In genomic region chr11:4862730-4863129, GRCm38 (mm10) we compare ENCODE assay signal across 28 mouse cellular contexts. TPM values are rescaled to one million over a fixed set of nuclear protein-coding genes. Genes with fewer than 3 reads are reported as not detected.
DNase-seq lines count a peak whose midpoint lies in the region; ATAC-seq and TF ChIP-seq lines count a peak whose summit lies in the region.
"Had no signal": no experiment of that assay in that cellular context is flagged by ENCODE, and none has a peak within 500 bp of the region (broad histone marks: within the 10 kb centered on the region; RNA-seq: fewer than 3 reads in every experiment).

No protein-coding gene starts in this region.

- TF ChIP-seq CTCF in E14TG2a.4 (conservative IDR thresholded peaks at IDR 0.05; ENCODE audit: low read length) = no peak

- H3K4me1 ChIP-seq in E14TG2a.4 (replicated peaks; ENCODE audit: low read depth, low read length) = peaks cover 64% of the 10 kb centered on the region
- H3K4me1 ChIP-seq in embryonic facial prominence, embryonic 10.5 days = peaks cover 20% of the 10 kb centered on the region
- H3K4me1 ChIP-seq in limb, embryonic 13.5 days = peaks cover 21% of the 10 kb centered on the region
- no peaks in the 10 kb centered on the region for H3K4me1 ChIP-seq in forebrain, embryonic 11.5 days (replicated peaks; ENCODE audit: control insufficient read depth, insufficient read depth, low read length)
- H3K4me1 ChIP-seq: forebrain, embryonic 13.5 days; heart, embryonic 15.5 days; hindbrain, embryonic 13.5 days; intestine, embryonic 15.5 days had no signal

- H3K4me2 ChIP-seq in limb, embryonic 13.5 days (replicated peaks) = no peak overlapping the region
- no peak overlapping the region for H3K4me2 ChIP-seq in forebrain, embryonic 11.5 days (ENCODE audit: low read depth, low read length, severe bottlenecking)
- H3K4me2 ChIP-seq: forebrain, embryonic 13.5 days; heart, embryonic 12.5 days; heart, embryonic 15.5 days; hindbrain, embryonic 13.5 days; intestine, embryonic 15.5 days had no signal

- 95% methylated on average over 1 of the region's 1 CpGs for WGBS in embryonic facial prominence, embryonic 10.5 days
- 90% methylated on average over 1 of the region's 1 CpGs for WGBS in limb, embryonic 13.5 days
- WGBS in forebrain, embryonic 11.5 days = 90% methylated on average over 1 of the region's 1 CpGs

- ATAC-seq in limb, embryonic 13.5 days (ENCODE audit: low FRiP score, low read depth) = no peak
- no peak for ATAC-seq in forebrain, embryonic 11.5 days (replicated peaks; ENCODE audit: low FRiP score)
- ATAC-seq: forebrain, embryonic 13.5 days; forebrain, embryonic 16.5 days; hindbrain, embryonic 16.5 days; intestine, embryonic 15.5 days had no signal

- no peaks in the 10 kb centered on the region for H3K36me3 ChIP-seq in E14TG2a.4 (ENCODE audit: insufficient read depth, low read length)
- no peaks in the 10 kb centered on the region for H3K36me3 ChIP-seq in embryonic facial prominence, embryonic 10.5 days (replicated peaks)
- no peaks in the 10 kb centered on the region for H3K36me3 ChIP-seq in limb, embryonic 13.5 days
- H3K36me3 ChIP-seq in forebrain, embryonic 11.5 days (ENCODE audit: control insufficient read depth, insufficient read depth, low read length) = no peaks in the 10 kb centered on the region
- H3K36me3 ChIP-seq: heart, embryonic 12.5 days; heart, embryonic 15.5 days; hindbrain, embryonic 10.5 days; hindbrain, embryonic 13.5 days; intestine, embryonic 15.5 days had no signal

- H3K9ac ChIP-seq in limb, embryonic 13.5 days = no peak overlapping the region
- no peak overlapping the region for H3K9ac ChIP-seq in forebrain, embryonic 11.5 days (ENCODE audit: low read length)
- H3K9ac ChIP-seq: forebrain, embryonic 13.5 days; heart, embryonic 12.5 days; heart, embryonic 15.5 days; hindbrain, embryonic 13.5 days; intestine, embryonic 15.5 days had no signal

- H3K27me3 ChIP-seq in E14TG2a.4 (ENCODE audit: insufficient read depth, low read length) = no peaks in the 10 kb centered on the region; the same call in 1 of the 2 replicates
- H3K27me3 ChIP-seq in embryonic facial prominence, embryonic 10.5 days (replicated peaks; ENCODE audit: low read depth, poor library complexity, severe bottlenecking) = no peaks in the 10 kb centered on the region
- H3K27me3 ChIP-seq in limb, embryonic 13.5 days = no peaks in the 10 kb centered on the region
- H3K27me3 ChIP-seq in forebrain, embryonic 11.5 days (ENCODE audit: control insufficient read depth, insufficient read depth, low read length) = no peaks in the 10 kb centered on the region
- H3K27me3 ChIP-seq: CH12.LX; forebrain, embryonic 13.5 days; heart, embryonic 12.5 days; heart, embryonic 15.5 days; hindbrain, embryonic 13.5 days; intestine, embryonic 15.5 days had no signal

- H3K27ac ChIP-seq in embryonic facial prominence, embryonic 10.5 days (replicated peaks) = peak overlapping the region; percentile 81
- H3K27ac ChIP-seq in limb, embryonic 13.5 days = peak overlapping the region; percentile 88; the same call in 1 of the 2 replicates
- no peak overlapping the region for H3K27ac ChIP-seq in forebrain, embryonic 11.5 days (ENCODE audit: low read depth, low read length)
- H3K27ac ChIP-seq: forebrain, embryonic 13.5 days; heart, embryonic 15.5 days; hindbrain, embryonic 10.5 days; hindbrain, embryonic 13.5 days; intestine, embryonic 15.5 days had no signal

- H3K9me3 ChIP-seq in E14TG2a.4 (ENCODE audit: low read length) = no peaks in the 10 kb centered on the region
- no peaks in the 10 kb centered on the region for H3K9me3 ChIP-seq in embryonic facial prominence, embryonic 10.5 days
- no peaks in the 10 kb centered on the region for H3K9me3 ChIP-seq in limb, embryonic 13.5 days
- no peaks in the 10 kb centered on the region for H3K9me3 ChIP-seq in forebrain, embryonic 11.5 days (ENCODE audit: control insufficient read depth, low read length)
- H3K9me3 ChIP-seq: forebrain, embryonic 13.5 days; heart, embryonic 12.5 days; heart, embryonic 15.5 days; hindbrain, embryonic 10.5 days; hindbrain, embryonic 13.5 days; intestine, embryonic 15.5 days had no signal

- DNase-seq in ES-CJ7 (ENCODE audit: low read depth, low spot score) = peak; percentile 63
- DNase-seq in embryonic facial prominence, embryonic 10.5 days (ENCODE audit: low spot score) = no peak
- no peak for DNase-seq in kidney, postnatal 14 days
- DNase-seq in forebrain, embryonic 11.5 days (ENCODE audit: low spot score) = no peak
- no peak for DNase-seq in right cerebral cortex, postnatal 4 days
- DNase-seq: adrenal gland, postnatal 10 days; adrenal gland, postnatal 36 days; B cell, adult 2 months; cerebellum, adult 18-20 months; cerebellum, adult 9-11 months; cerebellum, postnatal 25 days; gastrocnemius, postnatal 10 days; gastrocnemius, postnatal 36 days; heart, postnatal 10 days; heart, postnatal 36 days; kidney, adult 11 months had no signal

- peak overlapping the region; percentile 18; the same call in 1 of the 2 replicates for H3K4me3 ChIP-seq in E14TG2a.4 (replicated peaks; ENCODE audit: low read length)
- no peak overlapping the region for H3K4me3 ChIP-seq in embryonic facial prominence, embryonic 10.5 days
- no peak overlapping the region for H3K4me3 ChIP-seq in limb, embryonic 13.5 days
- no peak overlapping the region for H3K4me3 ChIP-seq in forebrain, embryonic 11.5 days (ENCODE audit: low read depth, low read length)
- H3K4me3 ChIP-seq: erythroblast, embryonic 14.5 days; forebrain, embryonic 13.5 days; heart, embryonic 12.5 days; heart, embryonic 15.5 days; hindbrain, embryonic 10.5 days; hindbrain, embryonic 13.5 days; intestine, embryonic 15.5 days had no signal

RNA-seq across cellular contexts. Expression of gene Nipsnap1, which starts 11.0 kb away (rescaled TPM):
- polyA plus RNA-seq in embryonic facial prominence, embryonic 10.5 days (2016; fragmentation: Nextera tagmentation; extraction: Ambion mirVana) = 88.1 and 91.7 TPM in 2 replicates
- 75.2 and 78.7 TPM in 2 replicates for polyA plus RNA-seq in limb, embryonic 13.5 days (2015; fragmentation: Nextera tagmentation; extraction: Ambion mirVana)
- 77.5 and 80.0 TPM in 2 replicates for polyA plus RNA-seq in forebrain, embryonic 11.5 days (2014; fragmentation: Nextera tagmentation; extraction: Ambion mirVana)

RNA-seq across cellular contexts. Expression of gene Nf2, which starts 13.4 kb away (rescaled TPM):
- polyA plus RNA-seq in embryonic facial prominence, embryonic 10.5 days (2016; fragmentation: Nextera tagmentation; extraction: Ambion mirVana) = 68.1 and 68.7 TPM in 2 replicates
- polyA plus RNA-seq in limb, embryonic 13.5 days (2015; fragmentation: Nextera tagmentation; extraction: Ambion mirVana) = 55.2 and 56.9 TPM in 2 replicates
- polyA plus RNA-seq in forebrain, embryonic 11.5 days (2014; fragmentation: Nextera tagmentation; extraction: Ambion mirVana) = 56.1 and 57.4 TPM in 2 replicates

RNA-seq across cellular contexts. Expression of gene Thoc5, which starts 32.4 kb away (rescaled TPM):
- polyA plus RNA-seq in embryonic facial prominence, embryonic 10.5 days (2016; fragmentation: Nextera tagmentation; extraction: Ambion mirVana) = 52.1 and 52.9 TPM in 2 replicates
- 36.2 and 36.9 TPM in 2 replicates for polyA plus RNA-seq in limb, embryonic 13.5 days (2015; fragmentation: Nextera tagmentation; extraction: Ambion mirVana)
- polyA plus RNA-seq in forebrain, embryonic 11.5 days (2014; fragmentation: Nextera tagmentation; extraction: Ambion mirVana) = 54.7 and 61.3 TPM in 2 replicates
